Mouse (Mus musculus) limb, embryonic 14.5 days (tissue): ENCODE results near the gene Pank1. TPM values are rescaled to one million over a fixed set of nuclear protein-coding genes. Genes with fewer than 3 reads are reported as not detected.
A peak's percentile ranks its signal among the peaks of the same experiment; 100 is the strongest.

Source experiments
- ATAC-seq: fragments of 200-750 bp; cut with Nextera tagmentation; 2 replicates; pipeline ENCODE4 v1.8.0; 2017; ENCODE audit warnings: low read depth, moderate number of reproducible peaks, moderate TSS enrichment; ENCODE audit not compliant: low FRiP score
- DNase-seq: peaks from one replicate; pipeline ENCODE4 v3.0.0-alpha.2; 2015; ENCODE audit warnings: low spot score
- H3K27ac ChIP-seq: fragments of 300-500 bp; sonication (generic); replicated peaks from 2 replicates; pipeline ENCODE4 v1.5.1; 2014; ENCODE audit warnings: low read depth, mild to moderate bottlenecking, low read length, moderate library complexity, mixed read lengths
- H3K27me3 ChIP-seq: fragments of 300-500 bp; sonication (generic); 2 replicates; pipeline ENCODE4 v1.6.1; 2014; ENCODE audit warnings: low read length, mixed read lengths; ENCODE audit not compliant: control insufficient read depth, insufficient read depth
- H3K36me3 ChIP-seq: fragments of 300-500 bp; sonication (generic); 2 replicates; pipeline ENCODE4 v1.6.1; 2014; ENCODE audit warnings: mild to moderate bottlenecking, low read length, moderate library complexity, mixed read lengths; ENCODE audit not compliant: control insufficient read depth, insufficient read depth
- H3K4me1 ChIP-seq: fragments of 300-500 bp; sonication (generic); 2 replicates; pipeline ENCODE4 v1.6.1; 2014; ENCODE audit warnings: antibody characterized with exemption, low read length, mixed read lengths; ENCODE audit not compliant: control insufficient read depth, insufficient read depth
- H3K4me2 ChIP-seq: fragments of 300-500 bp; sonication (generic); replicated peaks from 2 replicates; pipeline ENCODE4 v1.6.1; 2014; ENCODE audit warnings: low read depth, mild to moderate bottlenecking, low read length, moderate library complexity; ENCODE audit not compliant: severe bottlenecking
- H3K4me3 ChIP-seq: fragments of 300-500 bp; sonication (generic); replicated peaks from 2 replicates; pipeline ENCODE4 v1.5.1; 2014; ENCODE audit warnings: low read length
- H3K9ac ChIP-seq: fragments of 300-500 bp; sonication (generic); 2 replicates; pipeline ENCODE4 v1.6.1; 2014; ENCODE audit warnings: mild to moderate bottlenecking, low read depth, low read length, moderate library complexity; ENCODE audit not compliant: severe bottlenecking
- H3K9me3 ChIP-seq: fragments of 300-500 bp; sonication (generic); 2 replicates; pipeline ENCODE4 v1.6.1; 2016; ENCODE audit warnings: low read length; ENCODE audit not compliant: control insufficient read depth
- POLR2A ChIP-seq: fragments of 200-500 bp; IDR thresholded peaks from 2 replicates; pipeline ENCODE4 v1.8.0; 2012; ENCODE audit warnings: inconsistent platforms, mild to moderate bottlenecking, moderate library complexity, borderline replicate concordance; ENCODE audit not compliant: insufficient read depth, insufficient read length; ENCODE audit errors: extremely low read depth
- WGBS: fragments of 180-500 bp; shearing (Covaris S2); extraction: QIAGEN DNeasy Blood & Tissue Kit; methylation state at CpG from one replicate; pipeline ENCODE4 v1.1.7; 2014; 5-methylcytosine and 5-hydroxymethylcytosine counted together
- polyA plus RNA-seq, 2 experiments: library from polyadenylated mRNA; depleted of rRNA in 1 of 2; stranded (reverse) in 1 of 2; unstranded in 1 of 2; fragments of >200 nt; fragmentation: Nextera tagmentation in 1 of 2; extraction: Ambion mirVana in 1 of 2; gene quantifications; 2 replicates each; pipeline versions ENCODE4 v1.2.1 to v1.2.3; 2012 to 2014

The Pank1 gene
- 4.2 and 4.3 TPM in 2 replicates for polyA plus RNA-seq (2012; rRNA removed)
- polyA plus RNA-seq (2014; fragmentation: Nextera tagmentation; extraction: Ambion mirVana) = 8.0 and 8.7 TPM in 2 replicates

DNA sequence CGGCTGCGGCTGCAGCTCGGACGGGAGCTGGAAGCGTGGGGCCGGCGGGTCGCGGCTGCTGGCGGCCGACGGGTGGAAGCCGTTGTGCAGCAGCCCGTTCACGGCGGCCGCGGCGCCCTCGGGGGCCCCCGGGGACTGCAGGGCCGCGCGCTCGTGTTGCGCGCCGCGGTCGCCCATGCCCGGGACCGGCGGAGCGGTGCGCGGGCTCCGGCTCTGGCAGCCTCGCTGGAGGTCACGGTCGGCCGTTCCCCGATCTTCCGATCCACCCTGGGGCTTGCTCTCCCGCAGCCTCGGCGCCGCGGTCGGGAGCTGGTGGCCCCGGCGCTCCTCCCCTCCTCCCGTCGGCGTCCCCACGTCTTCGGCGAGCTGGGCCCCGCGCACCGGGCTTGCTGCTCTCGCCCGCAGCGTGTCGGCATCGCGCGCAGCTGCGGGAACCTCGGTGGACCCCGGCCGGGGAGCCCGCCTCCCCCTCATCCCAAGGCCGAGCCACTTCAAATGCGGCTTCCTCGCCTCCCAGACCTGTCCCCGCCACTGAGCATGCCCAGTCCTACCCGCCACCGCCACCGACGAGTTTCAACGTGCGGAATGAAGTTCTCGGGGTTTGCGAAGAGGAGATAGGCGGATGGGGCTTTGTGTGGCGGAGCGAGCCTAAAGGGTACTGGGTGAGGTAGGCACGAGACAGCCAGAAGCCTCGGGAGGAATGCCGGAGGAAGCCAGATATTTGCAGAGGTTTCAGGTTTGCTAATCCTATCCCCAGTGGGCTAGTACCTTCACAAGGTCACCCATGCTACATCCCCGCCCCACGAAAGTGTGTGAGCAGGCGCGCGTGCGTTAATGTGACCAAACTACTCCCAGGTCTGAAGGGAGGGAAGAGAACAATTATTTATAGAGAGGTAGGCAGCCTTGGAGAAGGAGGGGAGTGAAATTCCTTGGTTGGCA, at the start of gene Pank1:
Gene Pank1 (minus strand): TSS at position 853 of the 939 bp plus-strand sequence.
- under 1% methylated on average over 56 of the region's 96 CpGs for WGBS
- peak within 1 kb of the TSS; percentile 93 for H3K9ac ChIP-seq
- ATAC-seq = peak; percentile 68

GRCm38 (mm10) chr19:34922603-34922963, 43.3 kb upstream of the Pank1 start:
- Histone ChIP-seq H3K4me1 (no peaks in the 10 kb centered on the region), H3K36me3 (no peaks in the 10 kb centered on the region), H3K9me3 (no peaks in the 10 kb centered on the region), H3K27ac (peak overlapping the region; percentile 52; the same call in 1 of the 2 replicates), H3K27me3 (no peaks in the 10 kb centered on the region), H3K4me2 (peak overlapping the region; percentile 64), H3K9ac (peak overlapping the region; percentile 64), H3K4me3 (peak overlapping the region; percentile 84)
- under 1% methylated on average over 9 of the region's 9 CpGs for WGBS
- ATAC-seq (no peak), DNase-seq (peak; percentile 6)
- no peak for TF ChIP-seq POLR2A

More for the DNA sequence above, at the start of gene Pank1:
- peak within 1 kb of the TSS; percentile 79 for H3K4me2 ChIP-seq
- no peaks in the 10 kb centered on the region for H3K9me3 ChIP-seq
- H3K27ac ChIP-seq = peak within 1 kb of the TSS; percentile 97
- H3K27me3 ChIP-seq = no peaks in the 10 kb centered on the region
- peaks cover 10% of the 10 kb centered on the region; the same call in 1 of the 2 replicates for H3K4me1 ChIP-seq
- peak; percentile 33 for DNase-seq
- H3K4me3 ChIP-seq = peak within 1 kb of the TSS; percentile 87
- H3K36me3 ChIP-seq = no peaks in the 10 kb centered on the region
- TF ChIP-seq POLR2A = peak; percentile 48; the same call in 1 of the 2 replicates

- H3K4me3 ChIP-seq = peak within 1 kb of the TSS; percentile 84
- H3K9me3 ChIP-seq = no peaks in the 10 kb centered on the region
- H3K4me1 ChIP-seq = no peaks in the 10 kb centered on the region
- peak within 1 kb of the TSS; percentile 64 for H3K9ac ChIP-seq
- H3K36me3 ChIP-seq = no peaks in the 10 kb centered on the region
- TF ChIP-seq POLR2A = 0 out of 2 replicates have a peak, but pooled peaks have one; percentile 3
- DNase-seq (peak; percentile 90), ATAC-seq (peak; percentile 96)
- peak within 1 kb of the TSS; percentile 64 for H3K4me2 ChIP-seq
- under 1% methylated on average over 57 of the region's 57 CpGs for WGBS
- no peaks in the 10 kb centered on the region for H3K27me3 ChIP-seq
- H3K27ac ChIP-seq = peak within 1 kb of the TSS; percentile 52; the same call in 1 of the 2 replicates
Measured at GRCm38 (mm10) chr19:34921652-34922602, 42.7 kb upstream of the Pank1 start, which contains the start of gene Kif20b. Gene Kif20b (plus strand): TSS chr19:34922361.

DNA sequence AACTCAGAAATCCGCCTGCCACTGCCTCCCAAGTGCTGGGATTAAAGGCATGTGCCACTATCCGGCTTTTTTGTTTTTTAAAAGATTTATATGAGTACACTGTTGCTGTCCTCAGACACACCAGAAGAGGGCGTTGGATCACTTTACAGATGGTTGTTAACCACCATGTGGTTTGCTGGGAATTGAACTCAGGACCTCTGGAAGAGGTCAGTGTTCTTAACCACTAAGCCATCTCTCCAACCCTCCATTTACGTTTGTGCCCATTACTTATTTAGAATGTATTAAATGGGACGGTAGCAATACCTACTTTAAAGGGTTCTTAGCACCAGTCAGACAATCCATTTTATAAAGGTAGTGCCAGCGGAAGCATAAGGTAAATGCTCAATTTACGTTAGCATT, 42.0 kb upstream of the Pank1 start:
- ATAC-seq = no peak
- Histone ChIP-seq H3K4me1 (no peaks in the 10 kb centered on the region), H3K27me3 (no peaks in the 10 kb centered on the region), H3K9ac (no peak overlapping the region), H3K27ac (no peak overlapping the region; the same call in 1 of the 2 replicates), H3K9me3 (no peaks in the 10 kb centered on the region), H3K4me3 (peak overlapping the region; percentile 84), H3K4me2 (peak overlapping the region; percentile 64), H3K36me3 (no peaks in the 10 kb centered on the region)
- 25% methylated on average over 7 of the region's 7 CpGs for WGBS
- DNase-seq = no peak
- no peak for TF ChIP-seq POLR2A
